Mouse (Mus musculus) colon, adult 2 months (tissue): ENCODE data around the gene Fcmr. TPM values are rescaled to one million over a fixed set of nuclear protein-coding genes. Genes with fewer than 3 reads are reported as not detected.

Source experiments
- polyA plus RNA-seq: library from polyadenylated mRNA; depleted of rRNA; stranded (reverse); fragments of >200 nt; gene quantifications from 2 replicates; pipeline ENCODE4 v1.2.3, GENCODE M21; 2012; rRNA removed

Fcmr gene
- 9.3 and 13.9 TPM in 2 replicates for polyA plus RNA-seq

DNA sequence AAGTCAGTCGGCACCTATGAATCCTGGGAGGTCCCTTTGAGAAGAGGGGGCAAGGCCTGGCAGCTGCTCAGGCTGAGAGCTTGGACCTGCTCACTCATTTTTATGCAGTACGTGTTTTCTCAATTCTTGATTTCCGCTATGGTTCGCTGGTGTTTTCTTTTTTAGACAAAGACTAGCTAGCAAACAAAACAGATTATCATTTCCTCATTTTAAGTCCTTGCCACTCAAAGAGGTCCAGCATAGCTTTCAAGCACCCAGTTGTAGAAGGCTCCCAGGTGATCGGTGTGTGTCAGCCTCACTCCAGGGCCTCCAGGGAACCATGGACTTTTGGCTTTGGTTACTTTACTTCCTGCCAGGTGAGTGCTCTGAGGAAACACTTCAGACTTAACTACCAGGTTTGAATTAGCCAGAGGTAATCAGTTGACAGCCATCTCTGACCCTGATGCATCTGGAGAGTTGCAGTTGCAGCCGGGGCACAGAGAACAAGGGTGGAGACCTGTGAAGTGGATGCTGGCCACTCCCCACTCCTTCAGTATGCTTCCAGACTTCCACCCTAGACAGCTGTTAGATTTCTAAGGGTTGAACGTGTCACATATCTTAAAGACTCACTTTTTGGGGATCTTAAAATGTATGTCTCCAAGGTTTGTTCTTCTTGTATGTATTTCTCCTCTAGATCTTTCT lies at the start of gene Fcmr:
Fcmr (plus strand) TSS at position 129 of the 681 bp plus-strand sequence.

DNA sequence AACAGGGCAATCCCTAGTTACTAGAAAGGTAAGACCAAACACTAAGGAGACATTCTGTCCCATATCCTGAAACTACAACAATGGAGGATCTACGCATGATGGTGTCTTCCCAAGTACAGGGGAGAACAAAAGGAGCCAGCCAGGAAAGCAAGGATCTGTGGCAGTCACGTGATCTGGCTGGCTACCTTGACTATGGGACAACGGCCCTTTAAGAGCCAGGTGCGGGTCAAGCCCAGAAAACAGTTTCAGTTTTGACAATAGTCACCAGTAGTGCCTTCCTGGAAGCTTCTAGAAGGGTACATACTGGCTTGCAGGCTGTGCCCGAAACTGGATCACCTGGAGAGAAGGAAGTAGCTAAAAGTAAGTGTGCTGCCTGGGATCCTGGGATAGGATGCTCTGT lies 39.0 kb upstream of the Fcmr start, which contains the start of gene Pigr:
Pigr (plus strand) TSS at position 237 of the 400 bp plus-strand sequence.

DNA sequence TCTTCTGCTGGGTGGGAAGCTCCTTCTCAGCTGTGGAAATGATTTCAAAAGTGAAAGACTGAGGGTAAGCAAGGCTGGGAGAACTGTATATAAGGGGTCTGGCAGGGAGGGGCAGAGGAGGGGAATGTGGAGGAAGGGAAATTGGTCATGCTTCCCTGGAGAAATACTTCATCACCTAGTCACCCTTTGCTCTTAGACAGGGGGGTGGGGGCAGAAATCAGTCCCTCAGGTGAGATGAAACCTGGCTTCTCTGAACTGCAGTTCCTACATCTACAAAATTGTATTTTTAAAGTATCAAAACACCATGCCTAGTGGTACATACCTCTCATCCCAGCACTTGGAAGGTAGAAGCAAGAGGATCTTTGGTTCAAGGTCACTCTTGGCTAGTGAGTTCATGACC lies 21.9 kb downstream of the Fcmr start, which contains the start of gene Il24:
Il24 (minus strand) TSS at position 101 of the 400 bp plus-strand sequence.

DNA sequence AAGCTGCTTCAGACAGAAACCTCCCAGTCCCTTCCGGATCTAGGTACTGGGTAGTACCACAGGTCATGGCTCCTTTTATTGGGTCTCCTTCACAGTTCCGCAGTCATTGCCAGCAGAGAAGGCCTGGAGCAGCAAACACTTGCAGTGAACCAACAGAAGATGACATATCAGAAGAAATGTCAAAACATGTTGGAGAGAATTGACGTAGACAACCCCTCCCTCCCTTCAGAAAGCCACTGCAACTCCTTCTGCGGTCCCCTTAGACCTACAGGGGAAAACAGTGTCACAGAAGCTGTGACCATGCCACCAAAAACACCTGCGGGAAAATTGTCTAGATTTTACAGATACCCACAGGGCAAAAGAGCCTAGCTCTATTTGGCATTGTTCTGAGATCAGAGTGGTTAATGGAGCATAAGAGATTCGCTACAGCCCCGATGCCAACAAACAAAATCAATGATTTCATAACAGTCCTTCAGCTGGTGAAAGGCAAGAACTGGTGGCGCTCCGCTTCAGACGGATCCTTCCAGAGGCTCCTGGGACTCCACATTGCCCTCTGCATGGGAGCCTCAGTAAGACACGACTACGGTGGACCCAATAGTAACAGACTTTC lies 46.0 kb downstream of the Fcmr start, which contains the start of gene Il20:
Il20 (minus strand) TSS at position 51 of the 610 bp plus-strand sequence.

Other genes with a start within 250 kb of the Fcmr start
- gene Zp3r, start 236.0 kb upstream of the Fcmr start, polyA plus RNA-seq: not detected in 2 replicates
- gene C4bp, start 204.0 kb upstream of the Fcmr start, polyA plus RNA-seq: 1.4 and 1.9 TPM in 2 replicates
- gene Gm29427, start 149.9 kb upstream of the Fcmr start, polyA plus RNA-seq: not detected in 2 replicates
- gene Yod1, start 148.3 kb upstream of the Fcmr start, polyA plus RNA-seq: 1.2 and 1.5 TPM in 2 replicates
- gene Pfkfb2, start 136.4 kb upstream of the Fcmr start, polyA plus RNA-seq: 7.4 and 8.7 TPM in 2 replicates
- 5.8 and 8.9 TPM in 2 replicates for gene AA986860, start 133.7 kb upstream of the Fcmr start, polyA plus RNA-seq
- gene Fcamr, start 64.8 kb upstream of the Fcmr start, polyA plus RNA-seq: 0.78 and 1.6 TPM in 2 replicates
- 822 and 919 TPM in 2 replicates for gene Pigr, start 39.0 kb upstream of the Fcmr start, polyA plus RNA-seq
- gene Il24, start 21.8 kb downstream of the Fcmr start, polyA plus RNA-seq: not detected in 2 replicates
- not detected in 2 replicates for gene Il20, start 45.8 kb downstream of the Fcmr start, polyA plus RNA-seq
- not detected in 2 replicates for gene Il19, start 74.4 kb downstream of the Fcmr start, polyA plus RNA-seq
- gene Il10, start 154.2 kb downstream of the Fcmr start, polyA plus RNA-seq: 0.20 TPM in 1 of 2 replicates, not detected in the other
- gene Mapkapk2, start 232.2 kb downstream of the Fcmr start, polyA plus RNA-seq: 67.5 and 75.8 TPM in 2 replicates